Mouse (Mus musculus) liver, adult 10 weeks (tissue): ENCODE data around the gene Hhip. TPM values are rescaled to one million over a fixed set of nuclear protein-coding genes. Genes with fewer than 3 reads are reported as not detected.

Experiments
- polyA plus RNA-seq: library from polyadenylated mRNA; stranded (reverse); fragments of 350-450 nt; fragmentation: Illumina TruSeq; extraction: RNeasy Lipid Tissue Mini Kit (QIAGEN cat#74804); gene quantifications from one replicate; pipeline ENCODE4 v1.2.3, GENCODE M21; 2014; ENCODE audit warnings: low read depth, low replicate concordance

The Hhip gene
- 2.8 TPM for polyA plus RNA-seq

DNA sequence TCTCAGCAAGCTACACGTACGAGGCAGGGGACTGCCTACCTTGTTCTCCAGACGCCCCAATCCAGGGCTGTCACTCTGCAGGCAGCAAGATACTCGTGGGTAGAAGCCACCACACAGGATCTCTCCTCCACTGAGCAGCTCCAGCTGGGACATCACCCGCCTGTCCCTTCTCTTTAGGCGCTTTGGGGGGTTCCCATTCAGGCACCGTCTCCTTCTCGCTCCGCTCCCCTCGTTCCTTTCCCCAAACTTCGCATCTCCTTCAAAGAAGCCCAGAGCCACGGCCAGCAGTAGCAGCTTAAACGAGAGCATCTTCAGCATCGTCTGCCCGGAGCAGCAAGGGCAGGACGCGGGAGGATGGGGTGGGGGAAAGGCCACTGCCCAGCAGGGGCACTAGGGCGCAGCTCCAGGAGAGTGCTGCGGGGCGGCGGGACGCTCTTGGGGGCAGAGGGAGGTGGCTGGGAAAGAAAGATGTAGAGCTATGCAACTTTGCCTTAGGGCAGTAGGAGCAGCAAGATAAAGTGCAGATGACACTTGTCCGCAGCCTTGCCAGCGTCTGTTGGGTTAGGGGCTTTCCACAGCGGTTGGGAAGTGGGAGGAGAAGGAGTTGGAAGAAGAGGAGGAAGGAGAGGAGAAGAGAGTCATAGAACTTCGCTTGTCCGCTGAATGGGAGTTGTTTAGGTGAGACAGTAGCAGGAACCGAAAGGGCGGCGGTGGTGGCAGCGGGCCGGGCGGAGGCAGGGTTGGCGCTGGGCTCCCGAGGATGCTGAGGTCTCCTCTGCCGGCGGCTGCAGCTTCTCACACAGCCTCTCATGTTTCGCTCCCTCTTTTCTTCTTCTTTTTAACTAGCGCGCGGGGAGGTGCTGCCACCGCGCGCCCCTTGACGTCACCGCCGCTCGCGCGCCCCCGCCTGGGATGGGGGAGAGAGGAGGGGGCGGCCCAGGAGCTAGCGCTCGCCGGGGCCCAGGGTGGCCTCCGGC is at the start of gene Hhip:
TSS of gene Hhip (minus strand) at position 809 of the 977 bp plus-strand sequence.

